Mouse (Mus musculus) cortical plate, adult 2 months (tissue): ENCODE results near the gene Hist1h2bh. TPM values are rescaled to one million over a fixed set of nuclear protein-coding genes. Genes with fewer than 3 reads are reported as not detected.
"Not testable (repeated sequence)": the region's sequence is repeated elsewhere in the genome, so short reads cannot be mapped to it uniquely, and the experiment has no call there.

Source experiments
- H3K27ac ChIP-seq: fragments of 200-500 bp; 2 replicates; pipeline ENCODE4 v1.5.1; 2012; ENCODE audit warnings: low read length, control low read depth, inconsistent platforms; ENCODE audit not compliant: insufficient read depth
- H3K4me1 ChIP-seq: fragments of 200-500 bp; 2 replicates; pipeline ENCODE4 v1.6.1; 2011; ENCODE audit warnings: low read length; ENCODE audit not compliant: control insufficient read depth, insufficient read depth
- H3K4me3 ChIP-seq: fragments of 200-500 bp; 2 replicates; pipeline ENCODE4 v1.5.1; 2011; ENCODE audit warnings: mild to moderate bottlenecking, low read length, control low read depth; ENCODE audit not compliant: insufficient read depth
- CTCF ChIP-seq: fragments of 200-500 bp; IDR thresholded peaks from 2 replicates; pipeline ENCODE4 v1.5.1; 2011; ENCODE audit warnings: mild to moderate bottlenecking, control low read depth, low read length; ENCODE audit not compliant: insufficient read depth; ENCODE audit errors: extremely low read depth
- POLR2A ChIP-seq: fragments of 200-500 bp; IDR thresholded peaks from 2 replicates; pipeline ENCODE4 v1.6.1; 2011; ENCODE audit warnings: mild to moderate bottlenecking, low read length, control low read depth; ENCODE audit not compliant: insufficient read depth; ENCODE audit errors: extremely low read depth
- polyA plus RNA-seq: library from polyadenylated mRNA; depleted of rRNA; stranded (reverse); fragments of >200 nt; gene quantifications from 2 replicates; pipeline ENCODE4 v1.2.3, GENCODE M21; 2012

Gene Hist1h2bh
- polyA plus RNA-seq, 1 experiment, result 0.29 TPM

- H3K4me1 ChIP-seq, result no peaks in the 10 kb centered on the region; the same call in 1 of the 2 replicates
- peak overlapping the region; percentile 50; the same call in 1 of the 2 replicates for H3K4me3 ChIP-seq
- no peak for TF ChIP-seq POLR2A
- no peak for TF ChIP-seq CTCF
- H3K27ac ChIP-seq, result 0 out of 2 replicates have a peak overlapping the region, but pooled peaks have one; percentile 9
Observed at GRCm38 (mm10) chr13:23582219-23583056, 39.2 kb upstream of the Hist1h2bh start.

GRCm38 (mm10) chr13:23581408-23582218 is 38.4 kb upstream of the Hist1h2bh start, which contains the start of gene Hist1h4d:
Gene Hist1h4d (plus strand): TSS chr13:23581598.
- TF ChIP-seq CTCF, result no peak
- TF ChIP-seq POLR2A, result peak; percentile 100
- Histone ChIP-seq H3K4me3 (peak within 1 kb of the TSS; percentile 50), H3K4me1 (no peaks in the 10 kb centered on the region; the same call in 1 of the 2 replicates), H3K27ac (0 out of 2 replicates have a peak within 1 kb of the TSS, but pooled peaks have one; percentile 9)

GRCm38 (mm10) chr13:23577835-23578234 is 34.6 kb upstream of the Hist1h2bh start:
- no peak overlapping the region for H3K27ac ChIP-seq
- no peak overlapping the region for H3K4me3 ChIP-seq
- H3K4me1 ChIP-seq, result peaks cover 2% of the 10 kb centered on the region; the same call in 1 of the 2 replicates
- TF ChIP-seq POLR2A, result no peak
- no peak for TF ChIP-seq CTCF

GRCm38 (mm10) chr13:23576906-23577639 is 33.9 kb upstream of the Hist1h2bh start:
- Histone ChIP-seq H3K4me1 (peaks cover 2% of the 10 kb centered on the region; the same call in 1 of the 2 replicates), H3K4me3 (no peak overlapping the region), H3K27ac (no peak overlapping the region)
- no peak for TF ChIP-seq POLR2A
- TF ChIP-seq CTCF, result no peak

- peaks cover 2% of the 10 kb centered on the region; the same call in 1 of the 2 replicates for H3K4me1 ChIP-seq
- TF ChIP-seq CTCF, result no peak
- peak overlapping the region; percentile 58; the same call in 1 of the 2 replicates for H3K4me3 ChIP-seq
- no peak overlapping the region for H3K27ac ChIP-seq
Observed at GRCm38 (mm10) chr13:23576351-23576881, 33.2 kb upstream of the Hist1h2bh start.

GRCm38 (mm10) chr13:23575864-23576313 is 32.7 kb upstream of the Hist1h2bh start:
- H3K4me3 ChIP-seq, result peak overlapping the region; percentile 58
- not testable (repeated sequence) for H3K27ac ChIP-seq, H3K4me1 ChIP-seq

GRCm38 (mm10) chr13:23575271-23575851 is 32.2 kb upstream of the Hist1h2bh start, which contains the start of gene Hist1h3d:
Gene Hist1h3d (plus strand): TSS chr13:23575763.
- H3K4me1 ChIP-seq, result peaks cover 2% of the 10 kb centered on the region; the same call in 1 of the 2 replicates
- peak; percentile 49; the same call in 1 of the 2 replicates for TF ChIP-seq POLR2A
- no peak for TF ChIP-seq CTCF
- peak within 1 kb of the TSS; percentile 58 for H3K4me3 ChIP-seq
- H3K27ac ChIP-seq, result peak within 1 kb of the TSS; percentile 95

GRCm38 (mm10) chr13:23574546-23575170 is 31.5 kb upstream of the Hist1h2bh start:
- not testable (repeated sequence) for H3K4me1 ChIP-seq, H3K4me3 ChIP-seq
- peak overlapping the region; percentile 95 for H3K27ac ChIP-seq

- Histone ChIP-seq H3K4me3 (peak within 1 kb of the TSS; percentile 32), H3K27ac (peak within 1 kb of the TSS; percentile 95)
- not testable (repeated sequence) for H3K4me1 ChIP-seq
Observed at GRCm38 (mm10) chr13:23573898-23574524, 30.8 kb upstream of the Hist1h2bh start, which contains the start of the genes Hist1h2bf and Hist1h2ad. Gene Hist1h2bf (minus strand): TSS chr13:23574196. Gene Hist1h2ad (plus strand): TSS chr13:23574381.

GRCm38 (mm10) chr13:23573034-23573897 is 30.1 kb upstream of the Hist1h2bh start:
- H3K27ac ChIP-seq, H3K4me1 ChIP-seq: not testable (repeated sequence)
- peak overlapping the region; percentile 69; the same call in 1 of the 2 replicates for H3K4me3 ChIP-seq
